Mouse (Mus musculus) megakaryocyte, adult 5-6 weeks (primary cell): ENCODE measurements around the gene Fancd2. TPM values are rescaled to one million over a fixed set of nuclear protein-coding genes. Genes with fewer than 3 reads are reported as not detected.

Experiments
- ATAC-seq: 2 replicates; pipeline ENCODE4 v1.8.0; 2016; ENCODE audit warnings: mild to moderate bottlenecking, inconsistent platforms; ENCODE audit not compliant: poor library complexity, severe bottlenecking
- total RNA-seq, 2 experiments: library from RNA; stranded (forward) in 1 of 2; stranded (reverse) in 1 of 2; fragments of 153-499, 151-499 nt in 1 of 2; fragments of 221-1000, 200-1000 nt in 1 of 2; gene quantifications; 2 replicates each; pipeline versions ENCODE4 v1.2.3 to v1.2.4; 2015 to 2017

The Fancd2 gene
- total RNA-seq, 2 experiments from 2014 or later = 8.7 to 16.2 TPM

DNA sequence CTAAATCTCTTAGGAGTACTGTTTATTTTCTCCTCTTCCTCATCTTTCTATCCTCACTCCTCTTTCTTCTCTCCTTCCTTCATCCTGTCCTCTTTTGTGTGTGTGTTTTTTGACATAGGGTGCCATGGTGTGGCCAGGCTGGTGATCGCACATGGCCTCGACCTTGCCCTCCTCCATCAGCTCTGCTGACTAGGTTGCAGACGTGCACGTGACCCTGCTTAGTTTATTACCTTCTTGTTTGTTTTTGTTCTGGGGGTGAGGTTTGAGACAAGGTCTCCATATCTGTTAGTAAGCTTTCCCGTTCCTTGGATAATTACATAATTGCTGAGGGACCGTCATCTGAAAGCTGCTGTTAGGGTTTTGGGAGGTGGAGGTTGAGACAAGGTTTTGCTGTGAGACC, 77.4 kb downstream of the Fancd2 start:
- ATAC-seq = no peak

DNA sequence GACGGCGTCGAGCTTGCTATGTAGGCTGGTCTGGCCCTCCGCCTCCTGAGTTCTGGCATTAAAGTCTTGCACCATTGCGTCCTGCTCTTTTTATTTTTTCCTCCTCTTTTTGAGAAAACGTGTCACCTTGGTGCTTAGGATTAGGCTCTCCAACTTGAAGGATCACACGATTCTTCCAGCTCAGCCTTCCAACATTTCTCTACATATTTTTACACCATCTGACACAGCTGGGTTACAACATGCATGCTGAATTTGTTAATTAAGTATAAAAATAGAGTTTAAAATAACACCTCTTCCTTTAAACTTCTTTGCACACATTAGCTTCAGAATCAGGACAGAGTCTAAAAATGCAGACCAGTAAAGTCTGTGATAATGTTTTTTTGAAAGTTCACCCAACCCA, 77.8 kb downstream of the Fancd2 start:
- ATAC-seq = no peak

DNA sequence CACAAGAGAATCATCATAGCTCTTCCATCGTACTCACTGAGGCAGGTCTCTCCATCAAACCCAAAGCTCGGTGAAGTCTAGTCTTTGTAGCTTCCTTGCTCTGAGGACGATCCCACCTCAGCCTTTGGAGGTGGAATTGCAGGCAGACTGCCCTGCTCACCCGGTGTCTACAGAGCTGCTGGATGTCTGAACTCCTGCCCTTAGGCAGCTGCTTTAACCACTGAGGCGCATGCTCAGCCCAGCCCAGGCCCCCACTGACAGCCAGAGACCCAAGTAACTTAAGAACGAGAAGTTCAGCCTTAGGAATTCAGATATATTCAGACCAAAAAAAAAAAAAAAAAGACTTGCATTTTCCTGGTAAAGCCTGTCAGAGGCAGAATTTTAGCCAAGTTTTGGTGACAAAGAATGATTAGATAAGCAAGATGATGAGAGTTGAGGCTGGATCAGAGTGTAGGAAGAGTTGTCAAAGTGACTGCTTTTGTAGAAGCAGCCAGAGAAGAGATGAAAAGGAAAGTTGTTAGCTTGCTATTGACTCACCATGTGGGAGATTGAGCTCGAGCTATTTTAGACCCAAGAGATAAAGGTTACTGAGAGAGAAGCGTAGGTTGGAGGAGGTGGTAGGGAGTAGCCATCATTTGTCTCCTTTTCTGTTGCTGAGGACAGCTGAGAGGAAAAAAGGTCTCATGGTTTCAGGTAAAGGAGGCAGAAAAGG, 80.9 kb downstream of the Fancd2 start:
- ATAC-seq = no peak

DNA sequence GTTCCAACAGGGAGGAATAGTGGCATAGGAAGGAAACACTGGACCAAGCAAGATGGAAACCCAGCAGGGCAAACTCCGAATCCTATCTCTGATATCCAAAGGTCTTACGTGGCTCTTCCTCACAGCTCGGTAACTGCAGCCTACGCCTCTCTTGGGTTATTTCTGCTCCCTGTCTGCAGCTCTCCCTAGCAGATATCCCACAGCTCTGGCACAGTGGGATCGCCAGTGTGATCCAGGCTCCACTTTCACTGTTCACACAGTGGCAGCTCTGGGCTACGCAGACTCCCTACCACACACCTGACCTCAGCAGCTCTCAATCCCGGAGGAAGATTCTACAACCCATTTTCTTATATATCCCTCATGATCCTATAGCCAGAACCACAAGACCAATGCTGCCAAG, 82.7 kb downstream of the Fancd2 start:
- no peak for ATAC-seq

DNA sequence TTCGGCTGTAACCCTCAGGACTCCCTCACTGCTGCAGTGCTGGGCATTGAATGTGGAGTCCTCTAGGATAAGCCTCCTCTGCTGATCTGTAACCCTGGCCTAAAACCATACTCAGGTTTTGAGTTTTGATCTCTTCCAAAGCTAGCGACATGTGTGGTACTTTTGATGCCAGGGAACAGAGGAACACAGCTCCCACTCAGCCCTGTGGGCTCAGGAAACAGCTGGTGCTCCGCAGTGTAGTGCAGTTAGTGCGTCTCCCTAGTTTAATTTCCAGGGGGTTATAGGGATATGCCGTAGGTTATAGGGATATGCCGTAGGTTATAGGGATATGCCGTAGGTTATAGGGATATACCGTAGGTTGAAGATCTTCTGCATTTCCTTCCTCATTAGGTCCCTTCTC, 83.5 kb downstream of the Fancd2 start:
- no peak for ATAC-seq

DNA sequence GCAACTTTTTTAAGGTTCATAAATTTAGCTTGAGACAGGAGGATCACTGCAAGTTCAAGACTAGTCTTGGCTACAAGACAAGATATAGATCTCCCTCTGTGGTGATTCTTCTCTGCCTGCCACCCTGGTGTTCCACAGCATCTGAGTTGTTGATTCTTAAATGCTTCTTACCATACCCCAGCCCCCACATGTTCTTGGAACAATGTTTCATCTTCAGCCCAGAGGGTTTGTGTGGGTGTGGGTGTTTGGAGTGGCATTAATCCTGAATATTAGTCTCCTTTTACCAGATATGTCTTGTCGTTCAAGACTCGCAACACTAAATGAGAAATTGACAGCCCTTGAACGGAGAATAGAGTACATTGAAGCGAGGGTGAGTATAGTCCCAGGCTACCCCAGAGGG, 84.0 kb downstream of the Fancd2 start:
- ATAC-seq = no peak

DNA sequence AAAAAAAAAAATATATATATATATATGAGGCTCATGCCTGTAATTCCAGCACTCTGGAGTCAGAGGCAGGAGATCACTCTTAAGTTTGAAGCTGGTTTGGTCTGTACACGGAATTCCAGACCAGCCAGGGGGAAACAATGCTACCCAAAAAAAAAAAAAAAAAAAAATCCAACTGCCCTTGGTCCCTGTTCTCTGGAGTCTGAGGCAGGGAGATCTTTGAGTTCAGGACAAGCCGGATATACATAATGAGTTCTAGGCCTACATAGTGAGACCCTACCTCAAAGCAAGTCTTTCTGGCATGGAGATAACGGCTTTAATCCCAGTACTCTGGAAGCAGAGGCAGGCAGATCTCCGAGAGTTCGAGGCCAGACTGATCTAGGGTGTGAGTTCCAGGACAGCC, 91.9 kb downstream of the Fancd2 start:
- no peak for ATAC-seq

DNA sequence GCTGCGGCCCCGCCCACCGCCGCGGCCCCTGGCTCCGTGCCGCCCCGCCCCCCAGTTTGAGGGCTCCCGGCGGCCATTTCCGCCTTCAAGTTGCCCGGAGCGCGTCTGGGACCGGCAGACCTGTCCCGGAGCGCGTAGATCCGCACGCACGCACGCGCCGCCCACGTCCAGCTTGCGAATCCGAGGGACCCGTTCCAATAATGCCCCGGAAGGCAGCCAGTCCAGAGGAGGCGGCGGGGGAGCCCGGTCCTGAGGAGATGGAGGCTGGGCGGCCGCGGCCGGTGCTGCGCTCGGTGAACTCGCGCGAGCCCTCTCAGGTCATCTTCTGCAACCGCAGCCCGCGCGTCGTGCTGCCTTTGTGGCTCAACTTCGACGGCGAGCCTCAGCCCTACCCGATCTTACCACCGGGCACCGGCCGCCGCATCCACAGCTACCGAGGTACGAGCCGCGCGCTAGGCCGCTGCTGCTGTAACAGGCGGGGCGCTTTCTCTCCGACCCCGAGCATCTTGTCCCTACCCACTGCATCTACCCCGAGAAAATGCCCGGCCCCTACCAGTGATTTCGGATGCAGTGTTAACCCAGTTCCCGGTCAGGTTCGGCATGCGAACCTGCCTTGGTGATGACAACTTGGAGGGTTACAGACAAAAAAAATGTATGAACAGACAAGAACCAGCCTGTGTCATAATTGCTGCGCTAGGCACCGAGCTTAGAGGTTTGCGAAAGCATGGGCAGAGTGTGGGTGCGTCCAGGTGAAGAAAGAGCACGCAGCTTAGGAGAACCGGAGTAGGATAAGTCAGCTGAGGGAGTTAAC, 92.7 kb downstream of the Fancd2 start, which contains the start of gene Vhl:
Gene Vhl (plus strand): TSS at position 19 of the 811 bp plus-strand sequence.
- peak; percentile 83 for ATAC-seq

DNA sequence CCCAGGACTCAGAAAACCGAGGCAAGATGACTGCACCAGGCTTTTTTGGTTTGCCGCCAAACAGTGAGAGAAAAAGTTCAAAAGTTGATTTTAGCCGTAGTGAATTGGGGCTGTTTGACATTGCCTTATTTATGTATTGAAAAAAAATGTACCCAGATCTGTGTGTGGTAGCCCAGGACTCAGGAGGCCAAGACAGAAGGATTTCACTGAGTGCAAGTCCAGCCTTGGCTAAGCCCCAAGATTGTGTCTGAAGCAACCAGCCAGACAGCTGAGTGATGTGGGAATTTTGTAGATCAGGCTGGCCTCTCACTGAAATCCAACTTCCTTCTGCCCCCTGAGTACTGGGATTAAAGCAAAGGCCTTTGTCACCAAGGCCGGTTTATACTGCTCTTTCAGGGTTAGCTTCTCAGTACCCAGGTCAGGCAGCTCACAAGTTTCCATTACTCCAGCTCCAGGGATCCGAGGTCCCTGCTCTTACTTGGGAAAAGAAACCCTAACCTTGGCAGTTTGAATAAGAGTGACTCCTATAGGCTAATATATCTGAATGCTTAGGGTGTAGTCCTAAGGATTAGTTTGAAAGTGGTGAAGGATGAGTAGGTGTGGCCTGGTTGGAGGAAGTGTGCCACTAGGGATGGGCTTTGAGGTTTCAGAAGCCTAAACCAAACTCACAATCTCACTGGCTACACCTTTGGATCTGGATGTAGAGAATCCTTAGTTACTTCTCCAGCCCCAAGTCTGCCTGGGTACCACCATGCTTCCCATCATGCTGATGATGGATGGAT, 93.7 kb downstream of the Fancd2 start:
- 0 out of 2 replicates have a peak, but pooled peaks have one; percentile 13 for ATAC-seq

DNA sequence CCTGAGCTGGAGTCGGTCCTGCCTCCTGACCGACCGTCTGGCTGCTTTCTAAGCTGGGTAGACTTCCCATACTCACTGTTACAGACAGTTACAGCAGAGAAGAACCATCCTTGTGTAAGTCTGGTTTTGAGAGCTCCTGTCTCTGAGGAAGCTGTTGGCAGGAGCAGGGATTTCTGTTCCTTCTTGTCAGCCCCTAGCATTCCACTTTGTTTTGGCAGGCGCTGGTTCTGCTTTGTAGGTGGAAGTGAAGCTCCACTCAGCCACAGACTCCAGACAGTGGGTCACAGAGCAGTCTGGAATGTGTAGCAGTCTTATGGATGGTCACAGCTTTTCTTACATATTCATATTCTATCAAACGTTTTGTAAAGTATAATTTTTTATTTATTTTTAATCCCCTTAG, 98.8 kb downstream of the Fancd2 start:
- peak; percentile 77 for ATAC-seq

DNA sequence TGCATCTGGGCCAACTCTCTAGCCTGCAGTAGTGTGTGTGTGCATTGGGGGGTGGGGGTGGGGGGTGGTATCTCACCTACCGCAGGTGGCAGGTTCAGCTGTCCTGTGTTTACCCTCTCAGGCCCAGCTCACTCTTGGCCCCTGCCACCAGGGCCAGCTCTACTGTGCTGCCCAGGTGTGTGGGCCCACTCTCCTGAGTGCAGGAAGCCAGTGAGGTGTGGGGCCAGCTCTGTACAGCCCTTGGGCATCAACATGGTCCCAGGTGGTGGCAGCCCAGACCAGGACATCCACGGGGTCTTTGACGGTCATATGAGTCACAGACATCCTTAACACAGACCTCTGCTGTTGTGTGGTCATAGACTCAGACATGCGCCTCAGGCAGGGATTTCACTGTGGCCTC, 101.4 kb downstream of the Fancd2 start:
- no peak for ATAC-seq

DNA sequence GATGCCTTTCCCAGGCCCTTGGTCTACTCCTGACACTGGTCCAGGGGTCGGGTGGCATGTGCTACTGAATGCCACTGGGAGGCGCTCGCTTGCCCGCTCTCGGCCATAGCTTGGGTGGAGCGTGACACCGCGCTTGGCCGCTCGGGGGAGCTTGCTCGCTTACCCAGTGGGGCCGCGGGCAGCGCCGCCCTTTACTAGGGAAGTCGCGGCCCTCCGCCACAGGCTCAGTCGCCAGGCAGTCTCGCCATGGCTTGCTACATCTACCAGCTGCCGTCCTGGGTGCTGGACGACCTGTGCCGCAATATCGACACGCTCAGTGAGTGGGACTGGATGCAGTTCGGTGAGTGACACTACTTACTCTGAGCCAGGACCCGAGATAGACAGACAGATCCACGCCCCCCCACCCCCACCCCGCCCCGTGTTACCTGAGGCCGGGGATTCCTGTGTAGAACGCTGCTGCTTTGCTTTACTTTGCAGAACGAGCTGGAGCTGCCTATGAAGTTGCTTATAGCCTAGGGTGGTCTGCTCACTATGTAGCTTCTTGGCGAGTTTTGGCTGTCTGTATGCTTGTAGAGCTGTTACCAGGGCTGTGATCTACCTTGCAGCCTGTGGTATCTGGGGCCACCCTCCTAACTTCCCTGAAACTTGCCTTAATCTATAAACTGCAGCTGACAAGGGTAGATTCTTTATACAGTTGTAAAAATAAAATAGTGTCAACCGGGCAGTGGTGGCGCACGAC, 107.0 kb downstream of the Fancd2 start, which contains the start of gene Irak2:
Gene Irak2 (plus strand): TSS at position 166 of the 739 bp plus-strand sequence.
- ATAC-seq = peak; percentile 100

DNA sequence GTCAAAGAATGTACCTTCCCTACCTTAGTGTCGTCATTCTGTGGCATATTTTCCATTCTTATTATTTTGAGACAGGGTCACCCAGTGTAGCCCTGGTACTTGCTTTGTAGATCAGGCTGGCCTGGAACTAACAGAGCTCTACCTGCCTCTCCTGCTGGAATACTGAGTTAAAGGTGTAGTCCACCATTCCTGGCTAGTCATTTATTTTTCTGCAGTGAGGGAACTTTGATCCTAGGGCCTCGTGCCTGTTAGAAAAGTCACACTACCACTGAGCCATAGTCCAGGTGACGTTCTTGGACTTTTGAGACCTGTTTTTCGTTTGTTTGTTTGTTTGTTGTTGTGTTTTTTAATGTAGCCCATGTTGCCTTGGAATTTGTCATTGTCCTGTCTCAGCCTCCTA, 107.7 kb downstream of the Fancd2 start:
- ATAC-seq = no peak

DNA sequence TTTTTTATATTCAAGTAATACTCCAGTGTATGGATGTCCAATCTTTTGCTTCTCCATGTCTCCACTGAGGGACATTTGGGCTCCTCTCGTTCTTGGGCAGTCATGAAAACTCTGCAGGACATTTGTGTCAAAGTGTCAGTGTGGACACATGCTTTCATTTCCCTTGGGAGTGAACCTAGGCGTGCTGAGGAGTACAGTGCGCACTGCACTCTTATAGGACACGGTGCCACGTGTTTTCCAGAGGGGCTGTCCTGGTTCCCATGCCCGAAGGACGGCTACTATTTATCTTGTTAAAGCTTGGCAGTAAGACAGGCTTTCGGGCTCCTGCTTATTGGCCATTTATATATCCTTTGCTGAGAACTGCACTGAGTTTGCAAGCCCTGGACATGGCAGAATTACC, 111.1 kb downstream of the Fancd2 start:
- ATAC-seq = no peak

DNA sequence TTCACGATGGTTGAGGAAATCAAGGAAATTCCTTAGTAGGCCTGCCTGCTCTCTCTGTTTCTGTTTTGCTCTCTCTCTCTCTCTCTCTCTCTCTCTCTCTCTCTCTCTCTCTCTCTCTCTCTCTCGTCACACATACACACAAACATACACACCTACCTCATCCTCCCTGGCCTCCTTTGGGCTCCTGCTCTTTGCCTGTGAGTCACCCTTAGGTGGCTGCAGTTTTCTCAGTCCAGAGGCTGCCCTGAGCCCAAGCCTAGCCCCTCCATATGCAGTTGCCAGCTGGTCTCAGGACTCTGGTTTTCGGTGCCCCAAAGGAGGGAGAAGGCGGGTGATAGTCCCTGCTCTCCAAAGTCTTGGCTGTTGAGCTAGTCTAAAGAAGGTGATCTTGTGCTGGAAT, 111.5 kb downstream of the Fancd2 start:
- ATAC-seq = no peak

DNA sequence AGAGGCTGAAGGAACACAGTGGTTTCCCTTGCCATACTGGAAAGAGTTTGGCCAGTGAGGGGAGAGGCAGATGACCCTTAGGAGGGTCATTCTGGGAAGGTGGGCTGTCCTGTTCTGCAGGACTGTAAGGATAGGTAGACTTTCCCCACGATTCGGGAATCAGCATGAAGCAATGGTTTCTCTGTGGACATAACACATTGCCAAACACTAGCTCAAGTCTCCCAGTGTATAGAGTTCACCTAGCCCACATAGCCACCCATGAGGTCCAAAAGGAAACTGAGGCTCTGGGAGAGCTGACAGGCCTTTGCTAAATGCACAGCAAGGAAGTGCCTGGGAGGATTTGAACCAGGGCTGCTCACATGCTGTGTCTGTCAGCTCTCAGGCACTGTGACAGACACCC, 112.5 kb downstream of the Fancd2 start:
- no peak for ATAC-seq

DNA sequence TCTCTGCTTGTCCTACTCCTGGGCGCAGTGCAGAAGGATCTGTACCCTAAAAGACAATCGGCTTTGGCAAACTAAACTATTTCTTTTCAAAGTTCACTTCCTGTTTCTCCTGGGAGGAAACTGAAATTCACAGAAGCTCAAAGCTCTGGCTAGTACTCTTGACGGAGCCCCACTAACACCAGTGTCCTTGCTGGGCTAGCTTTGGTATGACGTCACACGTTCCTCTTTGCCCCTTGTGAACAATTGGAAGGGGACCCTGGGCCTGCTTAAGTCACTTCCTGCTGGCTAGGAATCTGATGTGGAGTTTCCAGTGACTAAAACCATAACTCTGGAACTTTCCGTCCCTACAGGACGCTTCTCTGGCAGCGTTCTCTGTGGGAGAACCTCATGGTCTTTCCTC, 113.3 kb downstream of the Fancd2 start:
- ATAC-seq = peak; percentile 86
